In genomic region chr1:21600606-21601005, GRCm38 (mm10) we compare ENCODE assay signal across 10 mouse cellular contexts.
"Had no signal": no experiment of that assay in that cellular context is flagged by ENCODE, and none has a peak within 500 bp of the region (broad histone marks: within the 10 kb centered on the region; RNA-seq: fewer than 3 reads in every experiment).

No protein-coding gene starts in this region.

- DNase-seq: lung, adult 18-20 months; lung, embryonic 14.5 days; lung, postnatal 10 days; lung, postnatal 4 days; midbrain, embryonic 14.5 days; right cerebral cortex, postnatal 14 days; thymus, adult 18-20 months; thymus, postnatal 14 days; thymus, postnatal 4 days had no signal

- ATAC-seq: midbrain, embryonic 16.5 days had no signal
